Mouse (Mus musculus): ENCODE results near the gene Tmem151a. TPM values are rescaled to one million over a fixed set of nuclear protein-coding genes. Genes with fewer than 3 reads are reported as not detected.

The Tmem151a gene
- polyA plus RNA-seq, 1 experiment = 6.2 TPM

DNA sequence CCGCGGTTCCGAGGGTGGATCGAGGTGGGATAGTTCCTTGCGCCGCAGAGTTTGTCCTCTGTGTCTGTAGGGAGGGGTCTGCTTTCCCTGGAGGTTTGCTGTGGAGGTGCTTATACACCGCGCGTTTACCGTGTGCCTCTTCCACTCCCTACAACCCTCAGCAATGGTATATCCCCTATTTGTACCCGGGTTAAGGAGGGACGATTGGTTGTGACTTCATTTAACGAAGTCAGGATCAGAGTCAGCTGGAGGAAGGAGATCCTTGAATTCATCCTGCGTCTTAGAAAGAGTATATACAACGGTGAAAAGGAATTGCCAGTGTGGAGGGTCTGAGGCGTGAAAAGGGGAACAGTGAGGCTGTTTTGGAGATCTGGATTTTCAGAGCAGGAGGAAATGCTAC, 43.7 kb downstream of the Tmem151a start:
- no peak overlapping the region for H3K27ac ChIP-seq (ENCODE audit: insufficient read depth, low read length)
- H3K9ac ChIP-seq (ENCODE audit: low read depth, poor library complexity, severe bottlenecking) = peak overlapping the region; percentile 58
- H3K4me1 ChIP-seq (ENCODE audit: control insufficient read depth, insufficient read depth, low read length) = peaks cover 2% of the 10 kb centered on the region

DNA sequence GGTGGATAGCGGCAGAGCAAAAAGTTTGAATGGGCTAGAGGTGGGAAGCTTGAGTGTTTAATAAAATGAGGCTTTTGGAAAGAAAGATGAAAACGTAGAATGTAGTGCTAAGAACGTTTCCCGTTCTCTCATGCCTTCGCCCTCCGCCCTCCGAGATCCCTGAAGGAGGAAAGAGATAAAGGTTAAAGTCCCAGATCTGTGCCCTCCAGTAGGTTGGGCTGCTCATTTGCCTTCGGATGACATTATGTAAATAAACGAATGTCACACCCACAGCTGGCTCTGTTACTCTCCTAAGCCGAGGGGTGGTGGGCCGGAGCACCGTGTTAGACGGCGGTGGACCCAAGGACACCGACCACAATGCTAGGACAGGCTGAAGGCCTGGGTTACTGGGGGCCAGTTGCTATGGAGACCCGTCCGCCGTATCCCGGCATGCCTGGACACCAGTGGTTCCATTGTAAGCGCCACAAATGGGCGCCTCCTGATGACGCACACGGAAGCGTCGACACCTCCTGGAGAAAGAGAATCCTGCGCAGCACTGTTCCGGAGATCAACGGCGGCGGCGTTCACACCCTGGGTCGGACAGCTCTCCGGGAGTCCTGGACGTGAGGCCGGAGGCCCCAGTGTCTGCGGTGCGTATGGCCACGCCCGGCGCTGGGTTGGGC, 44.3 kb downstream of the Tmem151a start, which contains the start of gene Brms1:
Gene Brms1, plus strand, starts transcription at position 493 of the 662 bp plus-strand sequence.
- H3K9me3 ChIP-seq (replicated peaks; ENCODE audit: control insufficient read depth, insufficient read depth, low read length, poor library complexity, severe bottlenecking) = no peaks in the 10 kb centered on the region
- H3K4me1 ChIP-seq (ENCODE audit: control insufficient read depth, insufficient read depth, low read length) = peaks cover 2% of the 10 kb centered on the region
- H3K36me3 ChIP-seq (ENCODE audit: control insufficient read depth, insufficient read depth, low read length, poor library complexity, severe bottlenecking) = no peaks in the 10 kb centered on the region
- peak within 1 kb of the TSS; percentile 71 for H3K4me3 ChIP-seq (ENCODE audit: low read depth, low read length)
- H3K9ac ChIP-seq (ENCODE audit: low read depth, poor library complexity, severe bottlenecking) = peak within 1 kb of the TSS; percentile 58
- H3K27me3 ChIP-seq (ENCODE audit: control insufficient read depth, insufficient read depth, low read length, poor library complexity, severe bottlenecking) = no peaks in the 10 kb centered on the region
- no peak within 1 kb of the TSS for H3K27ac ChIP-seq (ENCODE audit: insufficient read depth, low read length)
- TF ChIP-seq CTCF (IDR thresholded peaks at IDR 0.05; ENCODE audit: low read depth, low read length) (no peak), EP300 (IDR thresholded peaks at IDR 0.05; ENCODE audit: insufficient read depth, low read depth, low read length) (peak; percentile 61; the same call in 1 of the 2 replicates)

More for the DNA sequence above, 43.7 kb downstream of the Tmem151a start:
- TF ChIP-seq EP300 (IDR thresholded peaks at IDR 0.05; ENCODE audit: insufficient read depth, low read depth, low read length) (no peak), CTCF (IDR thresholded peaks at IDR 0.05; ENCODE audit: low read depth, low read length) (no peak), POLR2A (IDR thresholded peaks at IDR 0.05; ENCODE audit: insufficient read depth, low read length) (no peak)
- Histone ChIP-seq H3K27me3 (ENCODE audit: control insufficient read depth, insufficient read depth, low read length, poor library complexity, severe bottlenecking) (no peaks in the 10 kb centered on the region), H3K36me3 (ENCODE audit: control insufficient read depth, insufficient read depth, low read length, poor library complexity, severe bottlenecking) (no peaks in the 10 kb centered on the region), H3K4me3 (ENCODE audit: low read depth, low read length) (peak overlapping the region; percentile 71), H3K9me3 (replicated peaks; ENCODE audit: control insufficient read depth, insufficient read depth, low read length, poor library complexity, severe bottlenecking) (no peaks in the 10 kb centered on the region)

DNA sequence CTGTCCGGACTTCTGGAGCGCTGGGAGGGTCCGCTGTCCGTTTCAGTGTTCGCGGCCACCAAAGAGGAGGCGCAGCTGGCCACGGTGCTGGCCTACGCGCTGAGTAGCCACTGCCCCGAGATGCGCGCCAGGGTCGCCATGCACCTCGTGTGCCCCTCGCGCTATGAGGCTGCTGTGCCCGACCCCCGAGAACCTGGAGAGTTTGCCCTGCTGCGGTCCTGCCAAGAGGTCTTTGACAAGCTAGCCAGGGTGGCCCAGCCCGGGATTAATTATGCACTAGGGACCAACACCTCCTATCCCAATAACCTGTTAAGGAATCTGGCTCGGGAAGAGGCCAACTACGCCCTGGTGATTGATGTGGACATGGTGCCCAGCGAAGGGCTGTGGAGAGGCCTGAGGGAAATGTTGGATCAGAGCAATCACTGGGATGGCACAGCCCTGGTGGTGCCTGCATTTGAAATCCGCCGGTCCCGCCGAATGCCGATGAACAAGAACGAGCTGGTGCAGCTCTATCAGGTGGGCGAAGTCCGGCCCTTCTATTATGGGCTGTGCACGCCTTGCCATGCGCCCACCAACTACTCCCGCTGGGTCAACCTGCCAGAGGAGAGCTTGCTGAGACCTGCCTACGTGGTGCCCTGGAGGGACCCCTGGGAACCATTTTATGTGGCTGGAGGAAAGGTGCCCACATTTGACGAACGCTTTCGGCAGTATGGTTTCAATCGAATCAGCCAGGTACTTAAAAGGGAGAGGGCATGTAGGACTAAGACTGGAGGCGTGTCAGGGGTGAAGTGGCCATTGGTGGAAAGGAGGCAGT, 45.8 kb downstream of the Tmem151a start:
- no peaks in the 10 kb centered on the region for H3K9me3 ChIP-seq (replicated peaks; ENCODE audit: control insufficient read depth, insufficient read depth, low read length, poor library complexity, severe bottlenecking)
- H3K9ac ChIP-seq (ENCODE audit: low read depth, poor library complexity, severe bottlenecking) = peak overlapping the region; percentile 38
- H3K27me3 ChIP-seq (ENCODE audit: control insufficient read depth, insufficient read depth, low read length, poor library complexity, severe bottlenecking) = no peaks in the 10 kb centered on the region
- peaks cover 2% of the 10 kb centered on the region for H3K4me1 ChIP-seq (ENCODE audit: control insufficient read depth, insufficient read depth, low read length)
- no peak overlapping the region for H3K27ac ChIP-seq (ENCODE audit: insufficient read depth, low read length)
- TF ChIP-seq EP300 (IDR thresholded peaks at IDR 0.05; ENCODE audit: insufficient read depth, low read depth, low read length) (no peak), POLR2A (IDR thresholded peaks at IDR 0.05; ENCODE audit: insufficient read depth, low read length) (no peak), CTCF (IDR thresholded peaks at IDR 0.05; ENCODE audit: low read depth, low read length) (no peak)
- H3K36me3 ChIP-seq (ENCODE audit: control insufficient read depth, insufficient read depth, low read length, poor library complexity, severe bottlenecking) = no peaks in the 10 kb centered on the region
- peak overlapping the region; percentile 67 for H3K4me3 ChIP-seq (ENCODE audit: low read depth, low read length)

DNA sequence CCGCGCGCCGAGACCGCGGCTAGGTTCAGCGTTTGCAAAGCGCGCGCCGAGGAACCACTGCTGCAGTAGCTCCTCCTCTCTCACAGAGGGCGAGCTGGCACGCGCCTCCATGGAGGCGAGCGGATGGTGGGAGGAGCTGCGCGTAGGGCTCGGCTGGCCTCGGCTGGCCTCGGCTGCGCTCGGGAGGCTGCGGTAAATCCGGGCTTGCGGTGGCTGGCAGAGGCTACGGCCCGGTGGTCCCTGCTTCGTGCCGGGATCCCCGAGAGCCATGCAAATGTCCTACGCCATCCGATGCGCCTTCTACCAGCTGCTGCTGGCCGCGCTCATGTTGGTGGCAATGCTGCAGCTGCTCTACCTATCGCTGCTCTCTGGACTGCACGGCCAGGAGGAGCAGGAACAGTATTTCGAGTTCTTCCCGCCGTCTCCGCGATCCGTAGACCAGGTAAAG, 46.6 kb downstream of the Tmem151a start, which contains the start of the genes B4gat1 and AC124502.3:
Gene B4gat1, plus strand, starts transcription at position 118 of the 448 bp plus-strand sequence.
Gene AC124502.3, plus strand, starts transcription at position 183 of the 448 bp plus-strand sequence.
- no peak for TF ChIP-seq POLR2A (IDR thresholded peaks at IDR 0.05; ENCODE audit: insufficient read depth, low read length)
- TF ChIP-seq CTCF (IDR thresholded peaks at IDR 0.05; ENCODE audit: low read depth, low read length) = peak; percentile 17
- no peak for TF ChIP-seq EP300 (IDR thresholded peaks at IDR 0.05; ENCODE audit: insufficient read depth, low read depth, low read length)
- Histone ChIP-seq H3K4me1 (ENCODE audit: control insufficient read depth, insufficient read depth, low read length) (peaks cover 2% of the 10 kb centered on the region), H3K4me3 (ENCODE audit: low read depth, low read length) (peak within 1 kb of the TSS; percentile 67), H3K36me3 (ENCODE audit: control insufficient read depth, insufficient read depth, low read length, poor library complexity, severe bottlenecking) (no peaks in the 10 kb centered on the region), H3K27ac (ENCODE audit: insufficient read depth, low read length) (peak within 1 kb of the TSS; percentile 19; the same call in 1 of the 2 replicates), H3K9me3 (replicated peaks; ENCODE audit: control insufficient read depth, insufficient read depth, low read length, poor library complexity, severe bottlenecking) (no peaks in the 10 kb centered on the region), H3K27me3 (ENCODE audit: control insufficient read depth, insufficient read depth, low read length, poor library complexity, severe bottlenecking) (no peaks in the 10 kb centered on the region), H3K9ac (ENCODE audit: low read depth, poor library complexity, severe bottlenecking) (peak within 1 kb of the TSS; percentile 38)

DNA sequence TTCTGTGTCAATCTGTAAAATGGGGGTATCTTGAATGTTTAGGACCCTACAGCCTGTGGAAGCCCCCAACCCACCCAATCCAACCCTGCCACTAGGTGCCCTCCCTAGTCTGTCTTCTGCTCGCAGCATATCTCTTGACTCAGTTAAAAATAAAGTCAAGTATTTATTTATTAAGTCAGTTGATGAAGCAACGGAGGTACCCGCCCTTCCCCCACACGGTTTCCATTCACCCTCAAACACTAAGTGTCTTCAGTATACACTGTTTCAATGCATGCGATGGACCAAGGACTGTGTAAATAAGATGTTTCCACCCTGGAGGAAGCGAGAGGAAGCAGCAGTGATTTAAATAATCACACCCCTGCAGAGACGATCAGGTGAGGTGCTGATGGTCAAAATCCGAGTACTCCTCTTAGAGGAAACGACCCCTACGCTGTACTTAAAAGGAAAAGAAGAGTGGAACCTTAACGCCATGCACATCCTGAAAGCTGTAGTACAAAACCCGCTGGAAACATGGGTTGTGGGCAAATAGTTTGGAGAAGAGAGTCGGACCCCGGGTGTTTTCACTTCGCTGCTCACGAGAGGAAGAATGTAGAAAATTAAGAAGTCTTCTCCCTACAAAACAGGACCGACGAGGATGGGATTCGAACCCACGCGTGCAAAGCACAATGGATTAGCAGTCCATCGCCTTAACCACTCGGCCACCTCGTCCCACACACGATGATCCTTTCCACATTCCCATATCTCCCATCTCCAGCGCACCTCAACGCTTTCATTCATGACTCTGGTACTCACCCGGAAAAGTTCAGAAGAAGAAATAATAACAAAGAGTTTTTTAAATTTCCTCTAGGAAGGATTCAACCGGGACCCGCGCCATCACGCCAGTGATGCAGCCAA, 47.4 kb downstream of the Tmem151a start:
- peak overlapping the region; percentile 38 for H3K9ac ChIP-seq (ENCODE audit: low read depth, poor library complexity, severe bottlenecking)
- peaks cover 2% of the 10 kb centered on the region for H3K4me1 ChIP-seq (ENCODE audit: control insufficient read depth, insufficient read depth, low read length)
- TF ChIP-seq EP300 (IDR thresholded peaks at IDR 0.05; ENCODE audit: insufficient read depth, low read depth, low read length) (peak; percentile 70; the same call in 1 of the 2 replicates), POLR2A (IDR thresholded peaks at IDR 0.05; ENCODE audit: insufficient read depth, low read length) (no peak)
- no peaks in the 10 kb centered on the region for H3K36me3 ChIP-seq (ENCODE audit: control insufficient read depth, insufficient read depth, low read length, poor library complexity, severe bottlenecking)
- H3K27ac ChIP-seq (ENCODE audit: insufficient read depth, low read length) = peak overlapping the region; percentile 19; the same call in 1 of the 2 replicates
- no peaks in the 10 kb centered on the region for H3K9me3 ChIP-seq (replicated peaks; ENCODE audit: control insufficient read depth, insufficient read depth, low read length, poor library complexity, severe bottlenecking)
- no peaks in the 10 kb centered on the region for H3K27me3 ChIP-seq (ENCODE audit: control insufficient read depth, insufficient read depth, low read length, poor library complexity, severe bottlenecking)
- H3K4me3 ChIP-seq (ENCODE audit: low read depth, low read length) = peak overlapping the region; percentile 67

Measured in ES-Bruce4 (cell line).